ENCODE assay signal across 10 mouse cellular contexts in the genomic region with DNA sequence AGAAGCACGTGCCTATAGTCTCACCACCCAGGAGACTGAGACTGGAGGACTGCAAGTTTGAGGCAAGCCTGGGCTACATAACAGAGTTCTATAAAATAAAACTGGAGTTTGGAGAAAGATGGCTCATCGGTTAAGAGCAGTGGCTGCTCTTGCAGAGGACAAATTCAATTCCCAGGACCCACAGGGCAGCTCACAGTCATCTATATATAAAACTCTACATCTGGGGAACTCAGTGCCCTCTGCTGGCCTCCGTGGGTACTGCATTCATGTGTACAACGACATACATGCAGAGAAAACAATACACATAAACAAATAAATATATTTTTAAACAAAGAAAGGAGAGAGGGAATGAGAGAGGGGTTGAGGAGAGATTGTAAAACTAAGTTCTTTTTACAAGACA.
DNase-seq lines count a peak whose midpoint lies in the region; ATAC-seq and TF ChIP-seq lines count a peak whose summit lies in the region.
"Had no signal": no experiment of that assay in that cellular context is flagged by ENCODE, and none has a peak within 500 bp of the region (broad histone marks: within the 10 kb centered on the region; RNA-seq: fewer than 3 reads in every experiment).

No protein-coding gene starts in this region.

- peak; percentile 63 for DNase-seq in intestine, embryonic 14.5 days (ENCODE audit: low spot score)
- peak; percentile 73 to 77 for DNase-seq in B cell, adult 2 months
- DNase-seq in MEL (ENCODE audit: low read depth, low spot score): peak; percentile 65
- DNase-seq in cerebellum, postnatal 4 days (ENCODE audit: low spot score in 2 of 2): peak; percentile 29 to 36
- DNase-seq in liver, postnatal 0 days: peak; percentile 48
- DNase-seq in urinary bladder, postnatal 25 days (ENCODE audit: low spot score): no peak

- no peak overlapping the region for H3K27ac ChIP-seq in intestine, embryonic 14.5 days (ENCODE audit: low read depth)
- no peak overlapping the region for H3K27ac ChIP-seq in intestine, embryonic 16.5 days (ENCODE audit: low read length)
- H3K27ac ChIP-seq in MEL (ENCODE audit: control insufficient read depth, low read depth, low read length): no peak overlapping the region
- H3K27ac ChIP-seq in liver, postnatal 0 days (ENCODE audit: low read depth): no peak overlapping the region
- H3K27ac ChIP-seq in testis, adult 2 months (ENCODE audit: control insufficient read depth, insufficient read depth, low read depth, low read length): no peak overlapping the region
- H3K27ac ChIP-seq: liver, embryonic 15.5 days; stomach, embryonic 15.5 days had no signal

- peaks cover 6% of the 10 kb centered on the region; the same call in 1 of the 2 replicates for H3K4me1 ChIP-seq in intestine, embryonic 14.5 days (replicated peaks; ENCODE audit: control insufficient read depth, insufficient read depth, low read length)
- peaks cover 14% of the 10 kb centered on the region for H3K4me1 ChIP-seq in intestine, embryonic 16.5 days (ENCODE audit: control insufficient read depth, insufficient read depth, low read length)
- no peaks in the 10 kb centered on the region for H3K4me1 ChIP-seq in MEL (ENCODE audit: control insufficient read depth in 1 of 2, insufficient read depth in 2 of 2, low read length in 2 of 2)
- peaks cover 4% of the 10 kb centered on the region; the same call in 1 of the 2 replicates for H3K4me1 ChIP-seq in liver, postnatal 0 days (ENCODE audit: insufficient read depth)
- no peaks in the 10 kb centered on the region for H3K4me1 ChIP-seq in testis, adult 2 months (ENCODE audit: control insufficient read depth, insufficient read depth, low read length)
- H3K4me1 ChIP-seq: liver, embryonic 15.5 days had no signal

- no peak for TF ChIP-seq POLR2A in MEL (IDR thresholded peaks at IDR 0.05; ENCODE audit: control insufficient read depth in 1 of 2, insufficient read depth in 1 of 2, low read depth in 1 of 2, low read length in 2 of 2, poor library complexity in 1 of 2)
- TF ChIP-seq POLR2A in testis, adult 2 months (IDR thresholded peaks at IDR 0.05; ENCODE audit: control insufficient read depth, low read depth, low read length): no peak

- TF ChIP-seq RAD21 in MEL (IDR thresholded peaks at IDR 0.05; ENCODE audit: low read depth, low read length): peak; percentile 58

- H3K27me3 ChIP-seq in intestine, embryonic 14.5 days (replicated peaks; ENCODE audit: control insufficient read depth, insufficient read depth, low read length): no peaks in the 10 kb centered on the region
- no peaks in the 10 kb centered on the region for H3K27me3 ChIP-seq in intestine, embryonic 16.5 days (replicated peaks; ENCODE audit: control insufficient read depth, insufficient read depth, low read length)
- H3K27me3 ChIP-seq in MEL (ENCODE audit: control insufficient read depth in 1 of 2, insufficient read depth in 2 of 2, low read length in 2 of 2): peaks cover 0 to 2% of the 10 kb centered on the region in 2 experiments; a peak in 1 of 4 replicates
- no peaks in the 10 kb centered on the region for H3K27me3 ChIP-seq in liver, postnatal 0 days (ENCODE audit: insufficient read depth, low read length)
- H3K27me3 ChIP-seq in testis, adult 2 months (ENCODE audit: control insufficient read depth, insufficient read depth, low read length): no peaks in the 10 kb centered on the region
- H3K27me3 ChIP-seq: liver, embryonic 15.5 days; stomach, embryonic 15.5 days had no signal

- no peak overlapping the region for H3K9ac ChIP-seq in intestine, embryonic 14.5 days (ENCODE audit: low read length)
- H3K9ac ChIP-seq in intestine, embryonic 16.5 days (ENCODE audit: low read depth, low read length): no peak overlapping the region
- no peak overlapping the region for H3K9ac ChIP-seq in MEL (ENCODE audit: control insufficient read depth, low read depth, low read length, poor library complexity, severe bottlenecking)
- no peak overlapping the region for H3K9ac ChIP-seq in liver, postnatal 0 days (replicated peaks)
- H3K9ac ChIP-seq: liver, embryonic 15.5 days; stomach, embryonic 15.5 days had no signal

- H3K9me3 ChIP-seq in intestine, embryonic 14.5 days (ENCODE audit: control insufficient read depth, low read length): no peaks in the 10 kb centered on the region
- no peaks in the 10 kb centered on the region for H3K9me3 ChIP-seq in intestine, embryonic 16.5 days (ENCODE audit: control insufficient read depth, low read length)
- no peaks in the 10 kb centered on the region for H3K9me3 ChIP-seq in MEL (replicated peaks; ENCODE audit: insufficient read depth, low read length)
- H3K9me3 ChIP-seq in liver, postnatal 0 days (ENCODE audit: low read length): no peaks in the 10 kb centered on the region
- H3K9me3 ChIP-seq: liver, embryonic 15.5 days; stomach, embryonic 15.5 days had no signal

- no peaks in the 10 kb centered on the region for H3K36me3 ChIP-seq in intestine, embryonic 14.5 days (ENCODE audit: control insufficient read depth, insufficient read depth, low read length)
- no peaks in the 10 kb centered on the region for H3K36me3 ChIP-seq in intestine, embryonic 16.5 days (ENCODE audit: control insufficient read depth, insufficient read depth, low read length)
- no peaks in the 10 kb centered on the region for H3K36me3 ChIP-seq in MEL (ENCODE audit: control insufficient read depth in 1 of 2, insufficient read depth in 2 of 2, low read length in 2 of 2)
- no peaks in the 10 kb centered on the region for H3K36me3 ChIP-seq in liver, postnatal 0 days (replicated peaks; ENCODE audit: insufficient read depth, low read length)
- H3K36me3 ChIP-seq in testis, adult 2 months (ENCODE audit: control insufficient read depth, insufficient read depth, low read length): no peaks in the 10 kb centered on the region
- H3K36me3 ChIP-seq: liver, embryonic 15.5 days; stomach, embryonic 15.5 days had no signal

- 47% methylated on average over 4 of the region's 4 CpGs for WGBS in intestine, embryonic 14.5 days
- WGBS in intestine, embryonic 16.5 days: 48% methylated on average over 4 of the region's 4 CpGs
- WGBS in liver, postnatal 0 days (ENCODE audit: insufficient replicate concordance): 48% methylated on average over 4 of the region's 4 CpGs

- no peak overlapping the region for H3K4me2 ChIP-seq in intestine, embryonic 14.5 days (ENCODE audit: low read length)
- H3K4me2 ChIP-seq in intestine, embryonic 16.5 days (ENCODE audit: low read depth, low read length): no peak overlapping the region
- no peak overlapping the region for H3K4me2 ChIP-seq in liver, postnatal 0 days (ENCODE audit: low read depth, low read length)
- H3K4me2 ChIP-seq: liver, embryonic 15.5 days; stomach, embryonic 15.5 days had no signal

- TF ChIP-seq CTCF in MEL (IDR thresholded peaks at IDR 0.05 in 2 of 3, conservative IDR thresholded peaks at IDR 0.05 in 1 of 3; ENCODE audit: control insufficient read depth in 1 of 3, insufficient read depth in 1 of 3, low read depth in 2 of 3, low read length in 3 of 3, poor library complexity in 1 of 3, severe bottlenecking in 1 of 3): peak; percentile 71 to 79 (median 72)
- TF ChIP-seq CTCF in liver, postnatal 0 days (IDR thresholded peaks at IDR 0.05; ENCODE audit: low read depth): peak; percentile 72
- 0 out of 2 replicates have a peak, but pooled peaks have one; percentile 15 for TF ChIP-seq CTCF in testis, adult 2 months (IDR thresholded peaks at IDR 0.05; ENCODE audit: control insufficient read depth, insufficient read depth, insufficient replicate concordance, low read depth, low read length)

- H3K4me3 ChIP-seq in intestine, embryonic 14.5 days (ENCODE audit: low read depth, low read length): no peak overlapping the region
- H3K4me3 ChIP-seq in intestine, embryonic 16.5 days (ENCODE audit: low read length): no peak overlapping the region
- H3K4me3 ChIP-seq in MEL (ENCODE audit: control insufficient read depth in 1 of 2, insufficient read depth in 1 of 2, low read depth in 2 of 2, low read length in 2 of 2): no peak overlapping the region
- no peak overlapping the region for H3K4me3 ChIP-seq in liver, postnatal 0 days (ENCODE audit: low read depth, low read length)
- H3K4me3 ChIP-seq in testis, adult 2 months (ENCODE audit: control insufficient read depth, low read depth, low read length): no peak overlapping the region
- H3K4me3 ChIP-seq: liver, embryonic 15.5 days; stomach, embryonic 15.5 days had no signal

- TF ChIP-seq EP300 in MEL (IDR thresholded peaks at IDR 0.05; ENCODE audit: low read depth in 1 of 2, low read length in 2 of 2): no peak
- no peak for TF ChIP-seq EP300 in liver, postnatal 0 days (IDR thresholded peaks at IDR 0.05; ENCODE audit: low read depth)

- ATAC-seq in intestine, embryonic 14.5 days (replicated peaks; ENCODE audit: low FRiP score, low TSS enrichment, low read depth): no peak
- no peak for ATAC-seq in intestine, embryonic 16.5 days
- no peak for ATAC-seq in liver, postnatal 0 days

- no peaks in the 10 kb centered on the region for H3K79me2 ChIP-seq in MEL (ENCODE audit: control insufficient read depth, insufficient read depth, low read length, poor library complexity)

TF ChIP-seq in MEL, 35 proteins besides CTCF, POLR2A, EP300 and RAD21:
- peak; percentile 65 for TF ChIP-seq SMC3 (IDR thresholded peaks at IDR 0.05; ENCODE audit: low read depth, low read length)
- TF ChIP-seq ZC3H11A (IDR thresholded peaks at IDR 0.05; ENCODE audit: low read depth, low read length): peak; percentile 45; the same call in 1 of the 2 replicates
- TF ChIP-seq NRF1 (IDR thresholded peaks at IDR 0.05; ENCODE audit: insufficient read depth, low read depth, low read length, poor library complexity, severe bottlenecking): no peak

Comparison
In these comparisons a context has a peak if more than half of its experiments do, and no peak if none do; other contexts are left out.
1. CTCF ChIP-seq: peak in every context shown above with its lines; median percentile 72 in MEL; 72 in liver, postnatal 0 days; 15 in testis, adult 2 months.